Mouse (Mus musculus) kidney, embryonic 16.5 days (tissue): Measurements from ENCODE around the gene Lyzl4. TPM values are rescaled to one million over a fixed set of nuclear protein-coding genes. Genes with fewer than 3 reads are reported as not detected.
A peak's percentile ranks its signal among the peaks of the same experiment; 100 is the strongest.

Source experiments
- ATAC-seq: fragments of 200-750 bp; cut with Nextera tagmentation; 2 replicates; pipeline ENCODE4 v1.8.0; 2017; ENCODE audit warnings: moderate TSS enrichment; ENCODE audit not compliant: low FRiP score, low TSS enrichment
- H3K27ac ChIP-seq: fragments of 300-500 bp; sonication (generic); 2 replicates; pipeline ENCODE4 v1.5.1; 2014; ENCODE audit warnings: low read length
- H3K27me3 ChIP-seq: fragments of 300-500 bp; sonication (generic); 2 replicates; pipeline ENCODE4 v1.6.1; 2014; ENCODE audit warnings: low read length, control low read depth, mixed read lengths; ENCODE audit not compliant: insufficient read depth
- H3K36me3 ChIP-seq: fragments of 300-500 bp; sonication (generic); 2 replicates; pipeline ENCODE4 v1.6.1; 2014; ENCODE audit warnings: low read length, control low read depth, mixed read lengths; ENCODE audit not compliant: insufficient read depth
- H3K4me1 ChIP-seq: fragments of 300-500 bp; sonication (generic); 2 replicates; pipeline ENCODE4 v1.6.1; 2014; ENCODE audit warnings: low read length, control low read depth, mixed read lengths; ENCODE audit not compliant: insufficient read depth
- H3K4me2 ChIP-seq: fragments of 300-500 bp; sonication (generic); replicated peaks from 2 replicates; pipeline ENCODE4 v1.6.1; 2014; ENCODE audit warnings: low read depth, low read length
- H3K4me3 ChIP-seq: fragments of 300-500 bp; sonication (generic); 2 replicates; pipeline ENCODE4 v1.5.1; 2014; ENCODE audit warnings: mild to moderate bottlenecking, low read length
- H3K9ac ChIP-seq: fragments of 300-500 bp; sonication (generic); replicated peaks from 2 replicates; pipeline ENCODE4 v1.6.1; 2014; ENCODE audit warnings: low read length
- H3K9me3 ChIP-seq: fragments of 300-500 bp; sonication (generic); 2 replicates; pipeline ENCODE4 v1.6.1; 2016; ENCODE audit warnings: low read length, control low read depth
- WGBS: fragments of 180-500 bp; shearing (Covaris S2); extraction: QIAGEN DNeasy Blood & Tissue Kit; methylation state at CpG from one replicate; pipeline ENCODE4 v1.1.7; 2014; 5-methylcytosine and 5-hydroxymethylcytosine counted together
- polyA plus RNA-seq: library from polyadenylated mRNA; unstranded; fragments of >200 nt; fragmentation: Nextera tagmentation; extraction: Ambion mirVana; gene quantifications from 2 replicates; pipeline ENCODE4 v1.2.1, GENCODE M21; 2015

Lyzl4 gene
- polyA plus RNA-seq, 1 experiment from 2014 or later: 0.25 TPM

DNA sequence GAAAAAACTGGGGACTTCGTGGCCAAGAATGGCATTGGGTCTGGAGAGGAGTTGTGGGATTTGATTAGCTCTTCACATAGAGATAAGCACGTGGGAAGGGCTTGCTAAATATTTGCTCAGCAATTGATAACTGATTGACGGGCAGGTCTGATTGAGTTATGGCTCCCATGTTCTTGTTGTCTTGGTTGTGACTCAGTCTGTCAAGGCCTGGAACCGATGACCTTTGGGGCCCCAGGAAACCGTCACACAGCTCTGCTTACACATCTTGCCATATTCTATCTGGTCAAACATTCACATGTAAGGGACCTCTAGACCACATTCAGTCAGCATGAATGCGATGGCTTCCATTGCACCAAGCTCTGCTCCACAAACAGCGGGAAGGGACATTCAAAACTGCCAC, 16.4 kb upstream of the Lyzl4 start:
- Histone ChIP-seq H3K27me3 (peaks cover 6% of the 10 kb centered on the region; the same call in 1 of the 2 replicates), H3K4me1 (no peaks in the 10 kb centered on the region), H3K9me3 (no peaks in the 10 kb centered on the region), H3K27ac (no peak overlapping the region), H3K4me2 (no peak overlapping the region), H3K4me3 (no peak overlapping the region), H3K36me3 (no peaks in the 10 kb centered on the region), H3K9ac (no peak overlapping the region)
- ATAC-seq: no peak
- 78% methylated on average over 7 of the region's 7 CpGs for WGBS

DNA sequence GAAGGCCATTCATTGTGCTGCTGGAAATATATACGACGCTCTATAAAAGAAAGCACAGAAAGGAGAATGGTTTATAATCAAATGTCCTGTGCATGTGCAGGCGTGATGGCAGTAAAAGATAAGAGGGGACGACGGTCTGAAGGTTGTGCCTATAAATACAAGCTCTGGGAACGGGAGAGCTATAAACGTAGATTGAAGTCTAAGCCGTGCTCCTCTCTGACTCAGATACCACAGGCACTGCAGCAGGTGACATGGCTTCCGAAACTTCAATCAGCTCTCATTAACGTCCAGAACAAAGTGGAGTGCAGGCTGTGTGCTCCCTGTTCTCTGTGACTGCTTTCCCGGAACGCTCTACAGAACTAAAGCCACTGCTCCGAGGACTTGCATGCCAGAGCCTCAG, 15.2 kb upstream of the Lyzl4 start:
- H3K9me3 ChIP-seq: no peaks in the 10 kb centered on the region
- no peak overlapping the region for H3K9ac ChIP-seq
- no peaks in the 10 kb centered on the region for H3K4me1 ChIP-seq
- WGBS: 19% methylated on average over 13 of the region's 13 CpGs
- H3K4me3 ChIP-seq: no peak overlapping the region
- peaks cover 6% of the 10 kb centered on the region; the same call in 1 of the 2 replicates for H3K27me3 ChIP-seq
- no peak overlapping the region for H3K27ac ChIP-seq
- no peaks in the 10 kb centered on the region for H3K36me3 ChIP-seq
- ATAC-seq: no peak
- no peak overlapping the region for H3K4me2 ChIP-seq

DNA sequence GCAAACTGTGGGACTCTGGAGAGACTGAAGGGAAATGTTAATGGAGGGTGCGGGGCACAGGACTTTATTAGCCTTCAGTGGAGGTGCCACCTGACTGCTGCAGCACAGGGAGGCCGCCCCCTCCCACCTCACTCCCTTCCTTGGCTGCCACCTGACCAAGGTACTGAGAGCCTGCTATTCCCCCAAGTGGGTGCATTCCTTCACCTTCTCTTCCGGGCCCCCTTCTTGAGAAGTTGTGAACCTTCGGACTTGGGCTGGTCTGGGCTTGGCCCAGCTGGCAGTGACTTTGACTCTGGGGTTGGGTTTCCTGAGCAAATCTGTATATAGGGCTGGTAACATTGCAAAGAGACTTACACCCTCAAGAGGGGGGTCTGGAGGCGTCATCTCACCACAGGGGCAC, 14.4 kb upstream of the Lyzl4 start:
- Histone ChIP-seq H3K9ac (no peak overlapping the region), H3K27me3 (peaks cover 6% of the 10 kb centered on the region; the same call in 1 of the 2 replicates), H3K36me3 (no peaks in the 10 kb centered on the region), H3K4me1 (no peaks in the 10 kb centered on the region), H3K9me3 (no peaks in the 10 kb centered on the region), H3K27ac (no peak overlapping the region), H3K4me3 (no peak overlapping the region), H3K4me2 (no peak overlapping the region)
- ATAC-seq: no peak
- 84% methylated on average over 5 of the region's 5 CpGs for WGBS

DNA sequence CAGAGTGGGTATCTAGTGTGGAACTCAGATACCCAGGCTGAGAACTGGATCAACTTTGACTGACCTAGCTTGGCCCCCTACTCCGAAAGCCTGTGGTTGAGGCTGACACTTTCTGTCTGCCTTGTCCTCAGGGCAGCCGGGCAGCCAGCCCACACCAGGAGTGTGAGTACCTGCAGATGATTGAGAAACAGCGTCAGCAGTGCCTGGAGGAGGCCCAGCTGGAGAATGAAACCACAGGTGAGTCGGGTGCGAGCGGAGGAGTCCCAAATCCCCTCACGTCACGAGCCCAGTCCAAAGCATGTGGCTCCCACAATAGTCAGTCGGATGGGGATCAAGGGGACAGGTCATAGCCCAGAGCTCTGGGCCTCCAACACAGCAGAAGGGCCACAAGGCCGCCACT, 11.8 kb upstream of the Lyzl4 start:
- Histone ChIP-seq H3K4me2 (no peak overlapping the region), H3K9me3 (no peaks in the 10 kb centered on the region), H3K9ac (no peak overlapping the region), H3K36me3 (no peaks in the 10 kb centered on the region), H3K27ac (no peak overlapping the region), H3K27me3 (0 out of 2 replicates have a peak, but pooled peaks cover 6% of the 10 kb centered on the region), H3K4me3 (no peak overlapping the region), H3K4me1 (no peaks in the 10 kb centered on the region)
- ATAC-seq: no peak
- WGBS: 88% methylated on average over 10 of the region's 10 CpGs

DNA sequence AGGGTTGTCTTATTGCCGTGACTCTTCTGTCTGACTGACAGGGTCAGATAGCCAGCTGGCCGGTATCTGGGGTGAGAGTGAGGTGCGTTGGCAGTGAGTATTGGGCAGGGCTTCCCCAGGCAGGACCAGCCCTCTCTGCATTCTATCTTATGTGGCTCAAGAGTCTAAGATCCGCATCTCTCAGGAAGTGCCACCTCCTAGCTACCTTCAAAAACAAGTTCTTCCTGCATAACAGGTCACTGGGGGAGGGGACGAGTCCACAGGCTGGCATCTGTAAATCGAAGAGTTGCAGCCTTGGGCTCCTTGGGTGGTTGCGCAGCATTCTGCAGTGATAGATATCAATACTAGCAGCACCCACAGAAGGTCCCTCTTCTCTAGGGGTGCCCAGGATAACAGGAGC, 5.1 kb upstream of the Lyzl4 start:
- 65% methylated on average over 7 of the region's 7 CpGs for WGBS
- peaks cover 24% of the 10 kb centered on the region for H3K27me3 ChIP-seq
- no peak overlapping the region for H3K9ac ChIP-seq
- H3K4me2 ChIP-seq: no peak overlapping the region
- H3K9me3 ChIP-seq: no peaks in the 10 kb centered on the region
- H3K27ac ChIP-seq: no peak overlapping the region
- H3K36me3 ChIP-seq: no peaks in the 10 kb centered on the region
- ATAC-seq: no peak
- peaks cover 11% of the 10 kb centered on the region for H3K4me1 ChIP-seq
- no peak overlapping the region for H3K4me3 ChIP-seq

DNA sequence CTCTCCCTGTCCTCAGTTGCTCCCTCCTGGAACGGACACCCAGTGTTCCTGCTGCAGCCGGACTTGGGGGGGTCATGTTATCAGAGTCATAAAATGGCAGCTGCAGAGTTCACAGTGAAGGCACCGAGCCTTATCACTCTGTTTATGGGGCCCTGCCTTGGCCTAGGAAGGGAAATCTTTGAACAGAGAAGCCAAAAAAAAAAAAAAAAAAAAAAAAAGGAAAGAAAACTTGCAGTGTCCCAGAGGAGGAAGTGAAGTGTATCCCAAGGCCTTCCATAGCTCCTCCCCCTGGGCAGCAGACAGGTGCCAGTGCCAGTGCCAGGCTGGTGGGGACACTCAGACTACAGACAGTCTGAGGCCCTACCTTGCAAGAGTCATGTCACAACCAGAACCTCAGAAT, 3.0 kb upstream of the Lyzl4 start:
- WGBS: 32% methylated on average over 3 of the region's 3 CpGs
- no peak overlapping the region for H3K27ac ChIP-seq
- peaks cover 46% of the 10 kb centered on the region for H3K27me3 ChIP-seq
- H3K4me2 ChIP-seq: no peak overlapping the region
- no peak overlapping the region for H3K4me3 ChIP-seq
- H3K36me3 ChIP-seq: no peaks in the 10 kb centered on the region
- H3K9ac ChIP-seq: no peak overlapping the region
- H3K4me1 ChIP-seq: peaks cover 18% of the 10 kb centered on the region
- H3K9me3 ChIP-seq: no peaks in the 10 kb centered on the region
- ATAC-seq: no peak

DNA sequence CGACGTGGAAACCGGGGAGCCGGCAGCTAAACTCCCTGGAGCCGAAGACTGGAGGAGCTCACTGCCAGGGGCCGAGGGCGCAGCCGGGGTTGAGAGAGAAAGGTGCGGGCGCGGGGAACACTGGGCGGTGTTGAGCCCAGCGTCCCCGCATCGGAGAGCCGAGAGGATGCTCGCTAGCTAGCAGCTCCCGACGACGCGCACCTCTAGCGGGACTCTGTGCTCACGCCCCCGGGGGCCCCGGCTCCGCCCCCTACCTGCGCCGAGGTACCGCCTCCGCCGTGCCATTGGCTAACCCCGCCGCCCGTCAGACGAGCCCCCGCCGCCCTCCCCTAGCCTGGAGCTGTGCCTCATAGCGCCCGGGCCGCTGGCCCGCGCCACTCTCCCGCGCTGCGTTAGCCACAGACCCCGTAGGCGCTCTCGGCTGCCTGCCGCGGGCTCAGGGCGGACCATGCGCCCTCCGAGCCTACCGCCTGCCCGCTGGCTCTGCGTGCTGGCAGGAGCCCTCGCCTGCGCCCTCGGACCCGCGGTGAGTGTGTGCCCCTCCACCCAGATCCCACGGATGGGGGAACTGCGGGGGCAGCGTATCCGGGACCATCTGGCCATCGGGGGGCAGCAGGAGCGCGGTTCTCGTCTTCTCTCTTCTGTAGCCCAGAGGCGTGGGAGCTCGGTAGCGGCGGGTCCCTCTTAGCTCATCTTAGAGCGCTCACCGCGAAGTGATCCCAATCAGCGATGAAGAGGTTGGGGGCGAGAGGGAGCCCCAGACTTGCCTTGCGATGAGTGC, 695 bp upstream of the Lyzl4 start, which contains the start of gene Vipr1:
Gene Vipr1 (plus strand): TSS at position 316 of the 781 bp plus-strand sequence.
- under 1% methylated on average over 78 of the region's 79 CpGs for WGBS
- H3K36me3 ChIP-seq: no peaks in the 10 kb centered on the region
- peak within 1 kb of the TSS; percentile 57 for H3K9ac ChIP-seq
- H3K4me1 ChIP-seq: peaks cover 18% of the 10 kb centered on the region
- peak; percentile 83 for ATAC-seq
- peak within 1 kb of the TSS; percentile 96 for H3K4me2 ChIP-seq
- no peak within 1 kb of the TSS for H3K27ac ChIP-seq
- H3K4me3 ChIP-seq: peak within 1 kb of the TSS; percentile 56
- no peaks in the 10 kb centered on the region for H3K9me3 ChIP-seq
- peaks cover 56% of the 10 kb centered on the region for H3K27me3 ChIP-seq

DNA sequence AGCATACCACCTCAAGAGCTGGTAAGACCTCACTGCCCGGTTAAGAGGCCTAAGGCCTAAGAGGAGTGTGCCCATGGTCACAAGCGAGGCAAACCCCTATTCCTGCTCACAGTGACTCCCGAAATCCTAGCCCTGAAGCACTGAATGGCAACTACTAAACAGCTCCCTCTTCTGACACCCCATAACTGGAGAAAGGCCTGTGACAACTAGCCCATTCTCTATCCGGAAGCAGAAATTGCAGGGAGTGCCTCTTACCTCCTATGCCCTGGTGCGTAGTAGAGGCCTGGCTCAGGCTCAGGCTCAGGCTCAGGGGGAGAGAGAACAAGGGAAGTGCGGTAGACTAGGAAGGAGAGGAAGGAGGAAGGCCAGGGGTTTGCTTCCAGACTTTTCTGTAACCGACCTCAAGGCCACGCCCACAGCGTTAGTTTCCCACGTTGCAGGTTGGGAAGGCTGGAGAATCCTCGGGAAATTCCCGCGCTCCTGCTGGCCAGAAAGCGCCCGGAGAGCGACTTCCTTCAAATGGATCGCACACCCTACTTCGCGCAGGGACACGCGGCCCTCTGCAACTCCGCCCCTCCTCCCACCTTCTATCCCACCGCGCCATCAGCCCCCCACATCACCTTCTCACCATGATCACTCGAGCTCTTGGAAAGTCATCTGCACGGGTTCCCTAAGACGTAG, 521 bp downstream of the Lyzl4 start:
- Histone ChIP-seq H3K4me2 (peak overlapping the region; percentile 96), H3K27me3 (peaks cover 54% of the 10 kb centered on the region), H3K27ac (no peak overlapping the region), H3K9me3 (no peaks in the 10 kb centered on the region), H3K9ac (no peak overlapping the region), H3K4me1 (peaks cover 18% of the 10 kb centered on the region), H3K4me3 (peak overlapping the region; percentile 56), H3K36me3 (no peaks in the 10 kb centered on the region)
- 0 out of 2 replicates have a peak, but pooled peaks have one; percentile 6 for ATAC-seq
- 13% methylated on average over 27 of the region's 27 CpGs for WGBS

DNA sequence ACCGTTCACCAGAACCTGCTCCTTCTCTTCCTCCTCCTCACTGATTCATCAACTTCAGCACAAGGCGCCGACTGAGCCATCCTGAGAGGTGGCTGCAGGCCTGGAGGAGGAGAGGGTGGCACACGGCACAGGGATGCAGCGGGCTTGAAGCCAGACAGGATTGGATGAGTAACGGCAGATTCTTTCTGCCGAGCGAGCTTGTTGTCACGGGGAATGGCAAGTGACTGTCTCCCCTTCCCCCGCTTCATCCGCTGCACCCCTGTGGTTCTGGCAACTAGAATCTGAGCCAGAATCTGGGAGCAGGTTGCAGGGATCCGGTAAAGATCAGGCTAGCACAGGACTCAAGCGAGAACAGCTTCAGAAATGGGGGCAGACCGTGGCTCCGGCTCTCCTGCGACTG, 2.1 kb downstream of the Lyzl4 start:
- WGBS: 51% methylated on average over 16 of the region's 16 CpGs
- Histone ChIP-seq H3K36me3 (no peaks in the 10 kb centered on the region), H3K4me1 (peaks cover 18% of the 10 kb centered on the region), H3K9me3 (no peaks in the 10 kb centered on the region), H3K4me3 (no peak overlapping the region), H3K4me2 (no peak overlapping the region), H3K9ac (no peak overlapping the region), H3K27me3 (peaks cover 57% of the 10 kb centered on the region), H3K27ac (no peak overlapping the region)
- no peak for ATAC-seq
